Comparison of ENCODE assay signal across 22 mouse cellular contexts in genomic region chr11:53128661-53129060, GRCm38 (mm10).
DNase-seq lines count a peak whose midpoint lies in the region; ATAC-seq and TF ChIP-seq lines count a peak whose summit lies in the region.
"Had no signal": no experiment of that assay in that cellular context is flagged by ENCODE, and none has a peak within 500 bp of the region (broad histone marks: within the 10 kb centered on the region; RNA-seq: fewer than 3 reads in every experiment).

No protein-coding gene starts in this region.

- peak overlapping the region; percentile 15; the same call in 1 of the 2 replicates for H3K27ac ChIP-seq in heart, postnatal 0 days (ENCODE audit: low read depth)
- H3K27ac ChIP-seq in liver, postnatal 0 days (ENCODE audit: low read depth) = no peak overlapping the region
- H3K27ac ChIP-seq: heart, embryonic 13.5 days; hindbrain, embryonic 14.5 days; layer of hippocampus, adult 2 months; limb, embryonic 15.5 days had no signal

- H3K9ac ChIP-seq in heart, postnatal 0 days (replicated peaks; ENCODE audit: low read depth, low read length) = no peak overlapping the region
- no peak overlapping the region for H3K9ac ChIP-seq in liver, postnatal 0 days (replicated peaks)
- H3K9ac ChIP-seq: heart, embryonic 13.5 days; hindbrain, embryonic 14.5 days; limb, embryonic 15.5 days had no signal

- H3K36me3 ChIP-seq in heart, postnatal 0 days (replicated peaks; ENCODE audit: control insufficient read depth, insufficient read depth, low read length) = no peaks in the 10 kb centered on the region
- no peaks in the 10 kb centered on the region for H3K36me3 ChIP-seq in liver, postnatal 0 days (replicated peaks; ENCODE audit: insufficient read depth, low read length)
- H3K36me3 ChIP-seq: heart, embryonic 13.5 days; limb, embryonic 15.5 days had no signal

- no peaks in the 10 kb centered on the region for H3K27me3 ChIP-seq in heart, postnatal 0 days (ENCODE audit: control insufficient read depth, insufficient read depth, low read length)
- H3K27me3 ChIP-seq in liver, postnatal 0 days (ENCODE audit: insufficient read depth, low read length) = no peaks in the 10 kb centered on the region
- H3K27me3 ChIP-seq: heart, embryonic 13.5 days; limb, embryonic 15.5 days had no signal

- WGBS in heart, postnatal 0 days = 61% methylated on average over 2 of the region's 2 CpGs
- whole genome bisulfite sequencing in liver, postnatal 0 days (ENCODE audit: insufficient replicate concordance) = 48% methylated on average over 2 of the region's 2 CpGs

- no peak for TF ChIP-seq EP300 in heart, postnatal 0 days (IDR thresholded peaks at IDR 0.05; ENCODE audit: low read depth)
- TF ChIP-seq EP300 in liver, postnatal 0 days (IDR thresholded peaks at IDR 0.05; ENCODE audit: low read depth) = no peak

- no peaks in the 10 kb centered on the region for H3K9me3 ChIP-seq in heart, postnatal 0 days (replicated peaks; ENCODE audit: control insufficient read depth, low read length)
- no peaks in the 10 kb centered on the region; the same call in 1 of the 2 replicates for H3K9me3 ChIP-seq in liver, postnatal 0 days (ENCODE audit: low read length)
- H3K9me3 ChIP-seq: heart, embryonic 13.5 days; limb, embryonic 15.5 days had no signal

- no peak overlapping the region for H3K4me2 ChIP-seq in heart, postnatal 0 days (ENCODE audit: low read depth, low read length)
- no peak overlapping the region for H3K4me2 ChIP-seq in liver, postnatal 0 days (ENCODE audit: low read depth, low read length)
- H3K4me2 ChIP-seq: heart, embryonic 13.5 days; hindbrain, embryonic 14.5 days; limb, embryonic 15.5 days had no signal

- no peak overlapping the region for H3K4me3 ChIP-seq in heart, postnatal 0 days (ENCODE audit: low read depth, low read length)
- no peak overlapping the region for H3K4me3 ChIP-seq in liver, postnatal 0 days (ENCODE audit: low read depth, low read length)
- H3K4me3 ChIP-seq: heart, embryonic 13.5 days; layer of hippocampus, adult 2 months; limb, embryonic 15.5 days; megakaryocyte, embryonic 14.5 days had no signal

- no peak for DNase-seq in heart, postnatal 0 days (ENCODE audit: low spot score)
- no peak for DNase-seq in heart, adult 18-20 months
- peak; percentile 73 for DNase-seq in induced T-regulatory cell, adult 2 months (ENCODE audit: low read depth)
- DNase-seq in thymus, adult 18-20 months = peak; percentile 44 to 70
- DNase-seq in thymus, postnatal 4 days = peak; percentile 63
- no peak for DNase-seq in right cerebral cortex, adult 18-20 months
- no peak for DNase-seq in urinary bladder, postnatal 25 days (ENCODE audit: low spot score)
- DNase-seq in liver, postnatal 0 days = no peak
- DNase-seq: adrenal gland, postnatal 36 days; cerebellum, adult 8-10 months; heart, postnatal 36 days; kidney, adult 11 months; kidney, postnatal 10 days; lung, postnatal 10 days; right cerebral cortex, postnatal 4 days had no signal

- no peak for ATAC-seq in heart, postnatal 0 days (ENCODE audit: insufficient read depth, low read depth)
- ATAC-seq in liver, postnatal 0 days = no peak
- ATAC-seq: forebrain, embryonic 14.5 days; midbrain, embryonic 16.5 days had no signal

- TF ChIP-seq CTCF in heart, postnatal 0 days (IDR thresholded peaks at IDR 0.05; ENCODE audit: low read depth) = no peak
- no peak for TF ChIP-seq CTCF in liver, postnatal 0 days (IDR thresholded peaks at IDR 0.05; ENCODE audit: low read depth)

- no peaks in the 10 kb centered on the region for H3K4me1 ChIP-seq in heart, postnatal 0 days (ENCODE audit: control insufficient read depth, insufficient read depth)
- no peaks in the 10 kb centered on the region; the same call in 1 of the 2 replicates for H3K4me1 ChIP-seq in liver, postnatal 0 days (ENCODE audit: insufficient read depth)

Comparison
In these comparisons a context has a peak if more than half of its experiments do, and no peak if none do; other contexts are left out.
1. DNase-seq: peak in induced T-regulatory cell, adult 2 months (single experiment), thymus, adult 18-20 months (2 of 2) and thymus, postnatal 4 days (single experiment); none in heart, postnatal 0 days (single experiment), heart, adult 18-20 months (0 of 2), right cerebral cortex, adult 18-20 months (single experiment), urinary bladder, postnatal 25 days (single experiment) and liver, postnatal 0 days (single experiment).